Mouse (Mus musculus) cortical plate, adult 2 months (tissue): ENCODE measurements around the gene Zbtb20.

ENCODE experiments used
- CTCF ChIP-seq: fragments of 200-500 bp; IDR thresholded peaks from 2 replicates; pipeline ENCODE4 v1.5.1; 2011; ENCODE audit warnings: mild to moderate bottlenecking, control low read depth, low read length; ENCODE audit not compliant: insufficient read depth; ENCODE audit errors: extremely low read depth
- POLR2A ChIP-seq: fragments of 200-500 bp; IDR thresholded peaks from 2 replicates; pipeline ENCODE4 v1.6.1; 2011; ENCODE audit warnings: mild to moderate bottlenecking, low read length, control low read depth; ENCODE audit not compliant: insufficient read depth; ENCODE audit errors: extremely low read depth

DNA sequence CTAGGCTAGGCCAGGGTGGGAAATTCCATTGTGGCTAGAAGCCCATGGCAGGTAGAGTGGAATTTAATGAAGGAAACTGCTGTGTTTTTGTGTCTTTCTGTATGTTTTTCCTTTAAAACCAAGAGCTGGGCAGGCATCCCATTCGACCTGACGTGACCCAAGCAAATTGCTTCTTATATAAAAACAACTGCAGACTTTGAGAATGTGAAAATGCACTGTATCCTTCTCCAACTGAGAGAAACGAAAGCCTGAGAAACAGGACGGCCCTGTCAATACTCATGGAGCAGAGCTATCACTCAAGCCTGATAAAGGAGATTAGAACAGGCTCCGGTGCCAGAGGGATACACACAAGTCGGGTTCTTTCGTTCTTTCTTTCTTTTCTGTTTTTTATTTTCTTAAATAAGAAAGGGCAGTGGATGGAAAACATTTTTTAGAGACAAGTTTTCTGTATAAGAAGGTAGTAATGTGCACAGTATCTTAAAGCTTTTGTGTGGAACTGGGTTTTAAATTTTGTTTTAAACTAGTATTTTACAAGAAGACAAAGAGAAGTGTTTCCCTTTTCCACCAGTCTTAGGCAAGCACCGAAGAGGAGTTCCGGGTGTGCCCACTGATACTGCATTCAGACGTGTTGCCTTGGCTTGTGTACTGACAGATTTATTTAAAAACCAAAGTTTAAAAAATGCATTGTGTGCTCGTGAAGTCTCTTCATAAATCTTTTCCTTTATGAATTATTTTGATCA, 458.9 kb downstream of the Zbtb20 start:
- TF ChIP-seq CTCF = no peak
- TF ChIP-seq POLR2A = no peak
